Mouse (Mus musculus) erythroblast, embryonic 14.5 days (primary cell): Measurements from ENCODE around the gene Rab40c. TPM values are rescaled to one million over a fixed set of nuclear protein-coding genes. Genes with fewer than 3 reads are reported as not detected.

Source experiments
- H3K27me3 ChIP-seq: 2 replicates; pipeline ENCODE4 v1.6.1; 2012; ENCODE audit warnings: inconsistent platforms; ENCODE audit not compliant: control insufficient read depth
- H3K36me3 ChIP-seq: 2 replicates; pipeline ENCODE4 v1.6.1; 2012; ENCODE audit warnings: mild to moderate bottlenecking, inconsistent platforms; ENCODE audit not compliant: control insufficient read depth
- H3K4me1 ChIP-seq: 2 replicates; pipeline ENCODE4 v1.6.1; 2012; ENCODE audit warnings: inconsistent platforms; ENCODE audit not compliant: control insufficient read depth
- H3K4me3 ChIP-seq: replicated peaks from 2 replicates; pipeline ENCODE3; 2012; ENCODE audit warnings: moderate library complexity, mild to moderate bottlenecking, inconsistent platforms
- H3K9me3 ChIP-seq: 2 replicates; pipeline ENCODE4 v1.6.1; 2012; ENCODE audit warnings: low read length, inconsistent platforms, mixed read lengths; ENCODE audit not compliant: control insufficient read depth
- GATA1 ChIP-seq: IDR thresholded peaks from 2 replicates; pipeline ENCODE4 v1.6.1; 2012; ENCODE audit warnings: low read length, inconsistent platforms, mixed read lengths
- TAL1 ChIP-seq: IDR thresholded peaks from 3 replicates; pipeline ENCODE4 v1.6.1; 2012; ENCODE audit warnings: low read length, inconsistent platforms, mixed read lengths
- polyA plus RNA-seq: library from polyadenylated mRNA; stranded (reverse); fragments of >175 nt; gene quantifications from 2 replicates; pipeline ENCODE4 v1.2.3, GENCODE M21; 2012

Gene Rab40c
- 0.68 and 1.0 TPM in 2 replicates for polyA plus RNA-seq

DNA sequence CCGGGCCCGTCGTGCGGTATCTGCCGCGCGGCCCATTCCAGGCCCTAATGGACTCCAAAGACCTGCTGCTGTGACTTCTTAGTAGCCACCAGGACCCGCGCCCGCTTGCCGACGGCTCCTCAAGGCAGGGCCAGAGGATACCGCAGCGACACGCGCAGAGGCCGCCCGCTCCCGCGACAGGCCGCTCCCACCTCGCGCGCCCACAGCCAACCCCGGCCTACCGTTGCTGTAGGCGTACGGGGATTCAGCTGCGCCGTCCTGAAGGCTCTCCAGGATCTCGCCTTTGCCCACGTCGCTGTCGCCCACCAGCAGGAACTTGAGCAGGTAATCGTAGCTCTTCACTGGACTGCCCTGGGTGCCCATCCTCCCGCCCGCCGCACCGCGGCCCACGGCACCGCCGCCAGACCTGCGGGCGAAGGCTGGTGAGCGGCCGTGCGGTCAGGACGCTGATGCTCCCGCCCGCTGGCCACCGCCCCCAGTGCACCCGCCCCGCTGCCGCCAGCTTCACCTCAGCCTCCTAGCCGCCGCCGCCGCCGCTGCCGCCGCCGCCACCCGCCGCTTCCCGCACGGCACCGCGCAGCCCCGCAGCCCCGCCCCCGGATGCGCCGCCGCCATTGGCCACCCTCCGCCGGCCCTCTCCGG is at the start of gene Rab40c:
Gene Rab40c, minus strand, starts transcription at position 584 of the 642 bp plus-strand sequence.
- Histone ChIP-seq H3K4me1 (peaks cover 67% of the 10 kb centered on the region), H3K9me3 (no peaks in the 10 kb centered on the region), H3K27me3 (no peaks in the 10 kb centered on the region), H3K4me3 (peak within 1 kb of the TSS; percentile 73), H3K36me3 (peaks cover 27% of the 10 kb centered on the region)
- TF ChIP-seq TAL1 (no peak), GATA1 (no peak)

DNA sequence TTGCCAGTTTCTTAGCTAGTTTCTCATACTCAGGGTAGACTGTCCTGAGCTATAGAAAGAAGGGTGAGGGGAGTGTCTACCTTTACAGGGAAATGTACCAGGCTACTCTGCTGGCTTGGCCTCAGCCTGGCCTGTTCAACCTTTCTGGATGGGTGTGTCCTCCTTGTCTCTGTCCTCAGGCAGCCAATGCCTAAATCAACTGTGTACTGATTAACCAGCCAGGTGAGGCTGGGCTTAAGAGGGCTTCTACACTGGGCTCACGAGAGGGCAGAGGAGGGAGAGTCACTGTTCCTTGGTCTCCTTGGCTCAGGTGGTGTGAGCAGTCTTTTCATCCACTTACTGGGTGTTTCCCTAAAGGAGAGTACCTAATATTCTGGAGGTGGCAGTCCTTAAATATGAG is 48.6 kb upstream of the Rab40c start:
- Histone ChIP-seq H3K4me3 (no peak overlapping the region), H3K4me1 (peaks cover 83% of the 10 kb centered on the region), H3K36me3 (peaks cover 79% of the 10 kb centered on the region)

GRCm38 (mm10) chr17:25967652-25968051 is 48.1 kb upstream of the Rab40c start:
- no peak for TF ChIP-seq GATA1
- TF ChIP-seq TAL1, result no peak
- H3K36me3 ChIP-seq, result peaks cover 79% of the 10 kb centered on the region
- H3K4me1 ChIP-seq, result peaks cover 83% of the 10 kb centered on the region
- no peaks in the 10 kb centered on the region for H3K27me3 ChIP-seq
- H3K4me3 ChIP-seq, result no peak overlapping the region
- no peaks in the 10 kb centered on the region for H3K9me3 ChIP-seq

More for the DNA sequence above, 48.6 kb upstream of the Rab40c start:
- Histone ChIP-seq H3K27me3 (no peaks in the 10 kb centered on the region), H3K9me3 (no peaks in the 10 kb centered on the region)
- TF ChIP-seq TAL1 (no peak), GATA1 (no peak)

DNA sequence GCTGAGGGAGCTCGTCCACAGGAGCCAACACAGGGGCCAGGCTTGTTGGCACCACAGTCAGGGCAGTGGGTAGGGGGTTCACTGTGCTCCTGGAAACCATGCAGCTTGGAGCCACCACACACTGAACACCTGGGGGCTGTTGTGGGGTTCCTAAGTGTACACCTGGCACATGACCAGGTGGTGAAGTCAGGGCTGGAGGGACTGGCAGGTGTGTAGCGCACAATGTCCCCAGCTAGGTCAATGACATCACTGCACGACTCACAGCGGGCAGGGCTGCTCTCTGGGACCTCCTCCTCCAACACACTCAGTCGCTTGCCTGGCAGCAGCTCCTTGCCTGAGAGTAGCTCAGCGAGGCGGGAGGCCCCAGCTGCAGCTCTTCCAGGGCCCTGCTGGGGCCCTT is 44.7 kb upstream of the Rab40c start:
- peaks cover 93% of the 10 kb centered on the region for H3K36me3 ChIP-seq
- no peak overlapping the region for H3K4me3 ChIP-seq
- H3K9me3 ChIP-seq, result no peaks in the 10 kb centered on the region
- peaks cover 92% of the 10 kb centered on the region for H3K4me1 ChIP-seq
- TF ChIP-seq TAL1, result no peak
- TF ChIP-seq GATA1, result no peak
- no peaks in the 10 kb centered on the region for H3K27me3 ChIP-seq

DNA sequence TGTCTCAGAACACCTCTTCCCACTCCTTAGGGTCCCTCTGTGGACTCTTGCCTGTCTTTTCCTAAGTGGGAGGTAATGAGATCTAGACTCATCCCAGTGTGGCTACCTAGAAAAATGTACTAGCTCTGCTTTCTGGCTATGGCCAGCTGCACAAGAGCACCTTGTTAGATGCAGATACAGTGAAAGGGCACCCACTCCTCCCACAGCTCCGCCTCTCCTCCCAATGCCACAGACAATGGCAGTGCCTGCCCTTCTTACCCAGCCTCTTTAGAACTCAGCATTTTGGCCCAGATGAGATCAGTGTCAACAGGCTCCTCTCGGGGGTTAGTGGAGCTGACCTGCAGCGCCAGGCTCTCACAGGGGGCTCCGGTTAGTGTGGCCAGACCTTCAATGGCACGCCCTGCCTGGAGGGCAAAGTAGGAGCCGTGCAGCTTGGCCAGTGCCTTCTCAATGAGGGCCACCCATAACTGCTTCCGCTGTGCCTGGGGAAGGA is 42.9 kb upstream of the Rab40c start:
- H3K4me1 ChIP-seq, result peaks cover 90% of the 10 kb centered on the region
- peak overlapping the region; percentile 75 for H3K4me3 ChIP-seq
- TF ChIP-seq TAL1, result no peak
- no peak for TF ChIP-seq GATA1
- H3K27me3 ChIP-seq, result no peaks in the 10 kb centered on the region
- no peaks in the 10 kb centered on the region for H3K9me3 ChIP-seq
- peaks cover 97% of the 10 kb centered on the region for H3K36me3 ChIP-seq

DNA sequence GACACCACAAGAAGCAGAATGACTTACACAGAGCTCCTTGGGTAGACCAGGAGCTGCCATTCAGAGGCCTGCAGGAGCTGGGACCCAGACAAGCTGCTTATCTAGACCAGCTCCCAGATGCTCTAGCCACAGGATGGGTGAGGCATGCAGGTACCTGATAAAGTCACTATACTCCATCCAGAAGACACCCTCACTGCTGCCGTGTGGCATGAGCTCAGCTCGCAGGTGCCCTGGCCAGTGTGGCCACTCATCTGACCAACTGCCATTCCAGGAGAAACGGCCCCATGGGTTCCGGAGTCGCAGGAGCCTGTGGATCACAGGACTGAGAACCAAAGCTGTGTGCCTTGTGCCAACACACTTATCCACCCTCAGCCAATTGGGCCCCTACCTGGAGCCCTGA is 42.0 kb upstream of the Rab40c start:
- TF ChIP-seq GATA1 (peak; percentile 99), TAL1 (peak; percentile 99)
- Histone ChIP-seq H3K4me1 (peaks cover 85% of the 10 kb centered on the region), H3K27me3 (no peaks in the 10 kb centered on the region), H3K4me3 (peak overlapping the region; percentile 75), H3K9me3 (no peaks in the 10 kb centered on the region), H3K36me3 (peaks cover 97% of the 10 kb centered on the region)

DNA sequence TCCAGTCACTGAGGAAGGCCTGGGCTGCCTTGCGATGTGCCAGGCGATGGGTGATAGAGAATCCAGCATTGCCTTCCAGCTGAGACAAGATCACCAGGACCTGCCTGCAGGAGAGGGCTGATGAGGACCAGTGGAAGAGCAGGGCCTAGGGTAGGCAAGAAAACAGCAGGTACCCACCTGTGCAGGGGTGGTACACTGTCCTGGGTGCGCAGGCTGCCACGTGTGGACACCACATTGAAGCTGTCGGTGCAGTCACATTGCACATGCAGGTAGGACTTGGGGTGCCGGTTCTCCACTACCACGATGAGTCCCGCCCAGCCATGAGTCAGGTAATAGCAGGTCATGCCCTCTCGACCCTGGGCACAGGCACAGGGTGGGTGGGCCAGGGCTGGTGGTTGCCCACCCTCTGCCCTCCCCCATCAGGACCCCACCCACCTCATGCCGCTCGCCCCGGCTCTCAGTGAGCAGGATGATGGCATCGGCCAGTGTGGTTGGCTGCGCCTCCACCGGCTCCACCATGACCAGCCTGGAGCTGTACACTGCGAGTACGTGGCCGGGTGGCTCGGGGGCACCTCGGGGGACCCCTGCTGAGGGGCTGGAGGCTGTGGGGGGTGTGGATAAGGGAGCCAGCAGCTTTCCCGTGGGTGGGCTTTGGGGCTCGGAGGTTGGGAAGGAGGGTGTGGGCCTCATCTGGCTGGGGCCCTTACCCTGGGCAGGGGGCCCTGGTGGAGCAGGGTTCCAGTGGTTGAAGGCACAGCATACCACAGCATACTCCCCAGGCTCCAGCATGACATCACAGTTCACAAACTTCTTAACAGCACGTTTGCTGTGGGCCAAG is 40.3 kb upstream of the Rab40c start:
- Histone ChIP-seq H3K27me3 (no peaks in the 10 kb centered on the region), H3K9me3 (no peaks in the 10 kb centered on the region), H3K4me1 (peaks cover 88% of the 10 kb centered on the region), H3K4me3 (no peak overlapping the region), H3K36me3 (peaks cover 87% of the 10 kb centered on the region)
- no peak for TF ChIP-seq TAL1
- no peak for TF ChIP-seq GATA1

DNA sequence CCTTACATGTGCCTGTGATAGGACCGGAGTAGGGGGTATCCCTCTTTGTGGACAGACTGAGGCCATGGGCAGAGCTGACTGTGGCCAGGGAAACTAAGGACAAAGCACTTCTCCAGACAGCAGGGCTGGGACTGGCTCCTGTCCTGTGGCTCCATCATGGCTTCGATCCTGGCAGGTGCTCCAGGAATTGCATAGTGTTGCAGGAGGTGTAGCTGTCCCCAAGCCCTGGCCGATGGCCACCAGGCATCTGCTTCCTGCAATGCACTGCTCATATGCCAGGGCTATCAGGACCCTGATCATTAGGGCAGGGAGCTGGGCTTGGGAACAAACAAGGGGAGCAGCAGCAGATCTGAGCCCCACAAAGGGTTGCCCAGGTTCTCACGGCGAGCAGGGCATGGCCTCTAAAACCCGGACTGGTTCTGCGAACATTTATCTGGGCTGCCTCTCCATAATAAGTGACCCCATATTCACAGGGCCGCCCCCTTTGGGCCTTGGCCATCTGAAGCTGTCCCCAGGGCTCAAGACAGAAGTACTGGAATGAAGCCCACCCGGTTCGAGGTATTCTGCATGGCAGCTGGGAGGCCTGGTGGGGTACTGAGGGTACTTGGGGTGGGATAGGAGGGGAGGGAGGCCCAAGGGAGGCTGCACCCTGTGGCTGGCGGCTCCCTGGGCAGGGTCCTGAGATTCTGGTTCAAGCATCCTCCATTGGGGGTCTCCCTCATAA is 39.4 kb upstream of the Rab40c start:
- Histone ChIP-seq H3K36me3 (peaks cover 78% of the 10 kb centered on the region), H3K4me1 (peaks cover 83% of the 10 kb centered on the region), H3K9me3 (no peaks in the 10 kb centered on the region), H3K27me3 (peaks cover 4% of the 10 kb centered on the region), H3K4me3 (no peak overlapping the region)
- TF ChIP-seq TAL1 (no peak), GATA1 (no peak)
